Mouse (Mus musculus): ENCODE data around the gene Riok2.
A peak's percentile ranks its signal among the peaks of the same experiment; 100 is the strongest.

Riok2 gene

GRCm38 (mm10) chr17:17408137-17408536 is 34.0 kb downstream of the Riok2 start:
- DNase-seq (ENCODE audit: low spot score) = no peak

GRCm38 (mm10) chr17:17408720-17409478 is 34.8 kb downstream of the Riok2 start:
- no peak for DNase-seq (ENCODE audit: low spot score)

GRCm38 (mm10) chr17:17409601-17410000 is 35.5 kb downstream of the Riok2 start:
- no peak for DNase-seq (ENCODE audit: low spot score)

GRCm38 (mm10) chr17:17411443-17411842 is 37.3 kb downstream of the Riok2 start:
- DNase-seq (ENCODE audit: low spot score) = no peak

- no peak for DNase-seq (ENCODE audit: low spot score)
These were observed 38.1 kb downstream of the Riok2 start for GRCm38 (mm10) chr17:17412176-17412575.

GRCm38 (mm10) chr17:17414206-17414605 is 40.1 kb downstream of the Riok2 start:
- no peak for DNase-seq (ENCODE audit: low spot score)

- no peak for DNase-seq (ENCODE audit: low spot score)
These were observed 50.6 kb downstream of the Riok2 start for GRCm38 (mm10) chr17:17424609-17425307.

- no peak for DNase-seq (ENCODE audit: low spot score)
These were observed 51.3 kb downstream of the Riok2 start for GRCm38 (mm10) chr17:17425308-17425813.

- DNase-seq (ENCODE audit: low spot score) = no peak
These were observed 51.8 kb downstream of the Riok2 start for GRCm38 (mm10) chr17:17425906-17426305.

GRCm38 (mm10) chr17:17428888-17429287 is 54.8 kb downstream of the Riok2 start:
- DNase-seq (ENCODE audit: low spot score) = no peak

- no peak for DNase-seq (ENCODE audit: low spot score)
These were observed 59.6 kb downstream of the Riok2 start for GRCm38 (mm10) chr17:17433679-17434078.

- no peak for DNase-seq (ENCODE audit: low spot score)
These were observed 64.6 kb downstream of the Riok2 start for GRCm38 (mm10) chr17:17438576-17439191.

- DNase-seq (ENCODE audit: low spot score) = peak; percentile 22
These were observed 67.9 kb downstream of the Riok2 start for GRCm38 (mm10) chr17:17441876-17442498.

GRCm38 (mm10) chr17:17444297-17444886 is 70.3 kb downstream of the Riok2 start:
- peak; percentile 29 for DNase-seq (ENCODE audit: low spot score)

Data from T-cell, adult 2 months (primary cell).